Mouse (Mus musculus) embryonic facial prominence, embryonic 14.5 days (tissue): ENCODE measurements around the gene Pla2g4b. TPM values are rescaled to one million over a fixed set of nuclear protein-coding genes. Genes with fewer than 3 reads are reported as not detected.

Source experiments
- ATAC-seq: fragments of 200-750 bp; cut with Nextera tagmentation; 2 replicates; pipeline ENCODE4 v1.8.0; 2017; ENCODE audit warnings: low read depth, moderate number of reproducible peaks, moderate TSS enrichment
- DNase-seq: peaks from one replicate; pipeline ENCODE4 v3.0.0-alpha.2; 2015; ENCODE audit warnings: low spot score
- H3K27ac ChIP-seq: fragments of 300-500 bp; sonication (generic); replicated peaks from 2 replicates; pipeline ENCODE4 v1.5.1; 2014; ENCODE audit warnings: low read depth, mild to moderate bottlenecking, low read length, moderate library complexity
- H3K27me3 ChIP-seq: fragments of 300-500 bp; sonication (generic); replicated peaks from 2 replicates; pipeline ENCODE4 v1.6.1; 2014; ENCODE audit warnings: low read length; ENCODE audit not compliant: control insufficient read depth, insufficient read depth
- H3K36me3 ChIP-seq: fragments of 300-500 bp; sonication (generic); 2 replicates; pipeline ENCODE4 v1.6.1; 2014; ENCODE audit warnings: low read length, mixed read lengths; ENCODE audit not compliant: control insufficient read depth, insufficient read depth
- H3K4me1 ChIP-seq: fragments of 300-500 bp; sonication (generic); 2 replicates; pipeline ENCODE4 v1.6.1; 2014; ENCODE audit warnings: antibody characterized with exemption, low read length; ENCODE audit not compliant: control insufficient read depth, insufficient read depth
- H3K4me2 ChIP-seq: fragments of 300-500 bp; sonication (generic); 2 replicates; pipeline ENCODE4 v1.6.1; 2014; ENCODE audit warnings: low read depth, mild to moderate bottlenecking, low read length, moderate library complexity, mixed read lengths
- H3K4me3 ChIP-seq: fragments of 300-500 bp; sonication (generic); 2 replicates; pipeline ENCODE4 v1.5.1; 2014; ENCODE audit warnings: low read depth, mild to moderate bottlenecking, low read length
- H3K9ac ChIP-seq: fragments of 300-500 bp; sonication (generic); 2 replicates; pipeline ENCODE4 v1.6.1; 2014; ENCODE audit warnings: low read depth, mild to moderate bottlenecking, low read length, moderate library complexity, mixed read lengths
- H3K9me3 ChIP-seq: fragments of 300-500 bp; sonication (generic); 2 replicates; pipeline ENCODE4 v1.6.1; 2016; ENCODE audit warnings: low read length; ENCODE audit not compliant: control insufficient read depth
- WGBS: fragments of 180-500 bp; shearing (Covaris S2); extraction: QIAGEN DNeasy Blood & Tissue Kit; methylation state at CpG from one replicate; pipeline ENCODE4 v1.1.7; 2014; 5-methylcytosine and 5-hydroxymethylcytosine counted together
- polyA plus RNA-seq: library from polyadenylated mRNA; unstranded; fragments of >200 nt; fragmentation: Nextera tagmentation; extraction: Ambion mirVana; gene quantifications from 2 replicates; pipeline ENCODE4 v1.2.1, GENCODE M21; 2014

Pla2g4b gene
- polyA plus RNA-seq, 1 experiment from 2014 or later: 2.1 TPM

GRCm38 (mm10) chr2:120060190-120060589 lies 27.0 kb downstream of the Pla2g4b start:
- DNase-seq: peak; percentile 80
- Histone ChIP-seq H3K4me3 (no peak overlapping the region), H3K4me1 (peaks cover 11% of the 10 kb centered on the region; the same call in 1 of the 2 replicates), H3K9ac (no peak overlapping the region), H3K27me3 (no peaks in the 10 kb centered on the region), H3K27ac (peak overlapping the region; percentile 52; the same call in 1 of the 2 replicates), H3K9me3 (no peaks in the 10 kb centered on the region), H3K36me3 (no peaks in the 10 kb centered on the region), H3K4me2 (no peak overlapping the region)
- WGBS: 36% methylated on average over 6 of the region's 6 CpGs
- peak; percentile 67 for ATAC-seq

- no peaks in the 10 kb centered on the region for H3K27me3 ChIP-seq
- peak overlapping the region; percentile 52 for H3K27ac ChIP-seq
- DNase-seq (no peak), ATAC-seq (no peak)
- H3K9me3 ChIP-seq: no peaks in the 10 kb centered on the region
- WGBS: 55% methylated on average over 9 of the region's 9 CpGs
- no peak overlapping the region for H3K4me2 ChIP-seq
- no peak overlapping the region for H3K9ac ChIP-seq
- no peaks in the 10 kb centered on the region for H3K36me3 ChIP-seq
- peaks cover 11% of the 10 kb centered on the region; the same call in 1 of the 2 replicates for H3K4me1 ChIP-seq
- H3K4me3 ChIP-seq: no peak overlapping the region
Measured at GRCm38 (mm10) chr2:120060651-120061050, 27.4 kb downstream of the Pla2g4b start.

- Histone ChIP-seq H3K9ac (no peak overlapping the region), H3K4me3 (no peak overlapping the region), H3K36me3 (no peaks in the 10 kb centered on the region), H3K4me2 (no peak overlapping the region), H3K27ac (no peak overlapping the region), H3K4me1 (peaks cover 11% of the 10 kb centered on the region; the same call in 1 of the 2 replicates), H3K9me3 (no peaks in the 10 kb centered on the region), H3K27me3 (no peaks in the 10 kb centered on the region)
- ATAC-seq (no peak), DNase-seq (no peak)
- 83% methylated on average over 8 of the region's 8 CpGs for WGBS
Measured at GRCm38 (mm10) chr2:120062248-120062647, 29.0 kb downstream of the Pla2g4b start.

GRCm38 (mm10) chr2:120064639-120065038 lies 31.4 kb downstream of the Pla2g4b start:
- no peak overlapping the region for H3K9ac ChIP-seq
- H3K9me3 ChIP-seq: no peaks in the 10 kb centered on the region
- H3K4me1 ChIP-seq: peaks cover 15% of the 10 kb centered on the region; the same call in 1 of the 2 replicates
- no peak for DNase-seq
- no peak overlapping the region for H3K27ac ChIP-seq
- H3K4me2 ChIP-seq: no peak overlapping the region
- no peak for ATAC-seq
- WGBS: 80% methylated on average over 6 of the region's 6 CpGs
- H3K4me3 ChIP-seq: no peak overlapping the region
- H3K36me3 ChIP-seq: no peaks in the 10 kb centered on the region
- no peaks in the 10 kb centered on the region for H3K27me3 ChIP-seq

GRCm38 (mm10) chr2:120065243-120065642 lies 32.0 kb downstream of the Pla2g4b start:
- 85% methylated on average over 10 of the region's 10 CpGs for WGBS
- Histone ChIP-seq H3K4me1 (peaks cover 15% of the 10 kb centered on the region; the same call in 1 of the 2 replicates), H3K9me3 (no peaks in the 10 kb centered on the region), H3K4me3 (no peak overlapping the region), H3K36me3 (no peaks in the 10 kb centered on the region), H3K27ac (no peak overlapping the region), H3K4me2 (no peak overlapping the region), H3K27me3 (no peaks in the 10 kb centered on the region), H3K9ac (no peak overlapping the region)
- ATAC-seq: no peak
- DNase-seq: no peak

- no peaks in the 10 kb centered on the region for H3K27me3 ChIP-seq
- 79% methylated on average over 3 of the region's 3 CpGs for WGBS
- no peak overlapping the region for H3K27ac ChIP-seq
- no peaks in the 10 kb centered on the region for H3K9me3 ChIP-seq
- H3K4me2 ChIP-seq: no peak overlapping the region
- peaks cover 8% of the 10 kb centered on the region; the same call in 1 of the 2 replicates for H3K4me1 ChIP-seq
- no peaks in the 10 kb centered on the region for H3K36me3 ChIP-seq
- no peak overlapping the region for H3K4me3 ChIP-seq
- no peak overlapping the region for H3K9ac ChIP-seq
- no peak for ATAC-seq
- no peak for DNase-seq
Measured at GRCm38 (mm10) chr2:120066224-120066623, 33.0 kb downstream of the Pla2g4b start.

GRCm38 (mm10) chr2:120068555-120069465 lies 35.6 kb downstream of the Pla2g4b start:
- 37% methylated on average over 15 of the region's 16 CpGs for WGBS
- ATAC-seq: peak; percentile 66

GRCm38 (mm10) chr2:120069466-120069990 lies 36.3 kb downstream of the Pla2g4b start:
- 0 out of 2 replicates have a peak, but pooled peaks cover under 1% of the 10 kb centered on the region for H3K27me3 ChIP-seq
- WGBS: 53% methylated on average over 8 of the region's 8 CpGs
- H3K9ac ChIP-seq: 0 out of 2 replicates have a peak overlapping the region, but pooled peaks have one; percentile 5
- no peaks in the 10 kb centered on the region for H3K9me3 ChIP-seq
- ATAC-seq (peak; percentile 78), DNase-seq (peak; percentile 68)
- no peak overlapping the region for H3K4me2 ChIP-seq
- no peaks in the 10 kb centered on the region for H3K36me3 ChIP-seq
- H3K27ac ChIP-seq: no peak overlapping the region
- no peak overlapping the region for H3K4me3 ChIP-seq
- 0 out of 2 replicates have a peak, but pooled peaks cover 5% of the 10 kb centered on the region for H3K4me1 ChIP-seq

More at GRCm38 (mm10) chr2:120068555-120069465, 35.6 kb downstream of the Pla2g4b start:
- Histone ChIP-seq H3K9me3 (no peaks in the 10 kb centered on the region), H3K4me2 (no peak overlapping the region), H3K36me3 (no peaks in the 10 kb centered on the region), H3K9ac (peak overlapping the region; percentile 40; the same call in 1 of the 2 replicates), H3K27me3 (no peaks in the 10 kb centered on the region), H3K4me3 (no peak overlapping the region), H3K27ac (no peak overlapping the region), H3K4me1 (peaks cover 5% of the 10 kb centered on the region; the same call in 1 of the 2 replicates)
- peak; percentile 56 for DNase-seq
